Mouse (Mus musculus): Measurements from ENCODE around the gene Pop4.

DNA sequence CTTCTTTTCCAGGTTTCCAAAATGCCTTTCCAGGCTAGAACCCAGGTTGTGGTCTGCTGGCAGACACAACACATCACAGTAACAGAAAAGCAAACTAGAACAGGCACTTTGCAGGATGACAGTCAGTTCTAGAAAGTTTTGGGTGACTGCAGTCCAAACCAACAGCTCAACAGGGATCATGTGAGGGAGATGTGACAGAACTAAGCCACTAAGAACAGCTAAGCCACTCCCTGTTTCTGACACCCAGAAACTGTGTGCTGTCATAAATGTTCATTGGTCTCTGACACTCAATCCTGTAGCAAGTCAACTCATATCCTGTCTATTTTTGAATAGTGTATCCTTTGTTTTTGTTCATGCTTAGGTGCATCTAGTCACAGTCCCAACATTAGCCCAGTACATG is 34.1 kb downstream of the Pop4 start:
- TF ChIP-seq CTCF (IDR thresholded peaks at IDR 0.05; ENCODE audit: extremely low read depth, insufficient read depth, insufficient read length, insufficient replicate concordance) = no peak
- no peak for TF ChIP-seq POLR2A (IDR thresholded peaks at IDR 0.05; ENCODE audit: low read depth, low read length)

Data from spleen, adult 2 months (tissue).